Mouse (Mus musculus) G1E (cell line): ENCODE results near the gene Jpt1. TPM values are rescaled to one million over a fixed set of nuclear protein-coding genes. Genes with fewer than 3 reads are reported as not detected.

Experiments
- ATAC-seq: 2 replicates; pipeline ENCODE4 v1.8.0; 2016; ENCODE audit warnings: mild to moderate bottlenecking; ENCODE audit not compliant: insufficient number of reproducible peaks, poor library complexity, low FRiP score, severe bottlenecking; ENCODE audit errors: extremely low read depth
- DNase-seq: peaks from one replicate; pipeline ENCODE4 v3.0.0; 2012; ENCODE audit warnings: low spot score
- H3K27me3 ChIP-seq: 2 replicates; pipeline ENCODE4 v1.6.1; 2012; ENCODE audit warnings: mild to moderate bottlenecking, low read length, inconsistent platforms; ENCODE audit not compliant: insufficient read depth
- H3K36me3 ChIP-seq: replicated peaks from 2 replicates; pipeline ENCODE3; 2012; ENCODE audit warnings: mild to moderate bottlenecking, inconsistent platforms
- H3K4me1 ChIP-seq: 2 replicates; pipeline ENCODE4 v1.6.1; 2012; ENCODE audit warnings: low read depth, low read length, inconsistent platforms, mixed read lengths; ENCODE audit not compliant: insufficient read depth
- H3K4me3 ChIP-seq: 2 replicates; pipeline ENCODE4 v1.5.1; 2012; ENCODE audit warnings: low read depth, mild to moderate bottlenecking, inconsistent platforms, low read length, moderate library complexity, mixed read lengths
- H3K9me3 ChIP-seq: replicated peaks from 2 replicates; pipeline ENCODE4 v1.6.1; 2012; ENCODE audit warnings: inconsistent platforms
- CTCF ChIP-seq: IDR thresholded peaks from 2 replicates; pipeline ENCODE4 v1.5.1; 2012; ENCODE audit warnings: low read depth, low read length, inconsistent platforms, mixed read lengths
- GATA1 ChIP-seq: IDR thresholded peaks from 2 replicates; pipeline ENCODE4 v1.6.1; 2012; ENCODE audit warnings: borderline replicate concordance, low read length, inconsistent platforms, mixed read lengths
- GATA2 ChIP-seq: IDR thresholded peaks from 2 replicates; pipeline ENCODE4 v1.6.1; 2012; ENCODE audit warnings: low read depth, low read length, inconsistent platforms, borderline replicate concordance
- POLR2AphosphoS5 ChIP-seq: IDR thresholded peaks from 2 replicates; pipeline ENCODE4 v1.6.1; 2012; ENCODE audit warnings: low read depth, low read length, inconsistent platforms; ENCODE audit not compliant: insufficient replicate concordance
- TAL1 ChIP-seq: conservative IDR thresholded peaks from 2 replicates; pipeline ENCODE4 v1.6.1; 2012; ENCODE audit warnings: low read depth, low read length, inconsistent platforms, mixed read lengths
- polyA plus RNA-seq: library from polyadenylated mRNA; stranded (reverse); fragments of >175 nt; gene quantifications from 2 replicates; pipeline ENCODE4 v1.2.3, GENCODE M21; 2012
- total RNA-seq, 2 experiments: library from RNA; stranded (forward) in 1 of 2; stranded (reverse) in 1 of 2; fragments of 200-1000 nt in 1 of 2; fragments of >200 nt in 1 of 2; fragmentation: Nextera tagmentation in 1 of 2; gene quantifications; 2 replicates each; pipeline ENCODE4 v1.2.3; 2014 to 2017

Gene Jpt1
- total and polyA plus RNA-seq, 3 experiments = 186 to 222 (median 218) TPM

GRCm38 (mm10) chr11:115472183-115472582 is 42.0 kb downstream of the Jpt1 start:
- DNase-seq = no peak
- Histone ChIP-seq H3K27me3 (peaks cover 24% of the 10 kb centered on the region), H3K4me3 (no peak overlapping the region), H3K9me3 (no peaks in the 10 kb centered on the region), H3K36me3 (peaks cover 4% of the 10 kb centered on the region), H3K4me1 (peaks cover 53% of the 10 kb centered on the region)
- no peak for TF ChIP-seq POLR2AphosphoS5
- TF ChIP-seq GATA1 = no peak
- no peak for ATAC-seq

GRCm38 (mm10) chr11:115467217-115467618 is 47.0 kb downstream of the Jpt1 start:
- peaks cover 9% of the 10 kb centered on the region for H3K4me1 ChIP-seq
- H3K27me3 ChIP-seq = peaks cover 52% of the 10 kb centered on the region
- no peak overlapping the region for H3K4me3 ChIP-seq
- no peaks in the 10 kb centered on the region for H3K9me3 ChIP-seq
- TF ChIP-seq TAL1 (no peak), GATA1 (no peak), GATA2 (no peak), CTCF (no peak), POLR2AphosphoS5 (no peak)
- no peaks in the 10 kb centered on the region for H3K36me3 ChIP-seq
- no peak for ATAC-seq
- no peak for DNase-seq

GRCm38 (mm10) chr11:115464851-115465250 is 49.3 kb downstream of the Jpt1 start:
- no peaks in the 10 kb centered on the region for H3K36me3 ChIP-seq
- no peaks in the 10 kb centered on the region for H3K9me3 ChIP-seq
- ATAC-seq = no peak
- peaks cover 4% of the 10 kb centered on the region; the same call in 1 of the 2 replicates for H3K4me1 ChIP-seq
- DNase-seq = no peak
- no peak for TF ChIP-seq CTCF
- TF ChIP-seq GATA2 = no peak
- TF ChIP-seq GATA1 = no peak
- TF ChIP-seq POLR2AphosphoS5 = no peak
- no peak for TF ChIP-seq TAL1
- H3K27me3 ChIP-seq = peaks cover 60% of the 10 kb centered on the region
- H3K4me3 ChIP-seq = no peak overlapping the region

GRCm38 (mm10) chr11:115463397-115463796 is 50.8 kb downstream of the Jpt1 start:
- H3K36me3 ChIP-seq = no peaks in the 10 kb centered on the region
- peaks cover 4% of the 10 kb centered on the region; the same call in 1 of the 2 replicates for H3K4me1 ChIP-seq
- DNase-seq (no peak), ATAC-seq (no peak)
- H3K4me3 ChIP-seq = no peak overlapping the region
- H3K9me3 ChIP-seq = no peaks in the 10 kb centered on the region
- TF ChIP-seq POLR2AphosphoS5 = no peak
- no peak for TF ChIP-seq CTCF
- H3K27me3 ChIP-seq = peaks cover 55% of the 10 kb centered on the region

GRCm38 (mm10) chr11:115462243-115462891 is 51.8 kb downstream of the Jpt1 start, which contains the start of gene Slc16a5:
Gene Slc16a5 (plus strand): TSS chr11:115462474.
- no peak for DNase-seq
- H3K4me3 ChIP-seq = no peak within 1 kb of the TSS
- peaks cover 51% of the 10 kb centered on the region for H3K27me3 ChIP-seq
- TF ChIP-seq CTCF (no peak), TAL1 (no peak), GATA1 (no peak), GATA2 (no peak), POLR2AphosphoS5 (no peak)
- H3K9me3 ChIP-seq = no peaks in the 10 kb centered on the region
- H3K4me1 ChIP-seq = peaks cover 2% of the 10 kb centered on the region; the same call in 1 of the 2 replicates
- no peak for ATAC-seq
- no peaks in the 10 kb centered on the region for H3K36me3 ChIP-seq

- H3K27me3 ChIP-seq = peaks cover 47% of the 10 kb centered on the region
- no peaks in the 10 kb centered on the region for H3K36me3 ChIP-seq
- DNase-seq (no peak), ATAC-seq (no peak)
- no peaks in the 10 kb centered on the region for H3K9me3 ChIP-seq
- no peak for TF ChIP-seq GATA1
- no peak for TF ChIP-seq TAL1
- no peak for TF ChIP-seq CTCF
- no peak for TF ChIP-seq POLR2AphosphoS5
- TF ChIP-seq GATA2 = no peak
- H3K4me3 ChIP-seq = no peak overlapping the region
- H3K4me1 ChIP-seq = no peaks in the 10 kb centered on the region
These were observed 52.3 kb downstream of the Jpt1 start for GRCm38 (mm10) chr11:115461846-115462242.

GRCm38 (mm10) chr11:115460976-115461375 is 53.2 kb downstream of the Jpt1 start:
- Histone ChIP-seq H3K4me1 (no peaks in the 10 kb centered on the region), H3K4me3 (no peak overlapping the region), H3K9me3 (no peaks in the 10 kb centered on the region), H3K36me3 (no peaks in the 10 kb centered on the region), H3K27me3 (peaks cover 40% of the 10 kb centered on the region)
- ATAC-seq (no peak), DNase-seq (no peak)
- TF ChIP-seq GATA1 = no peak
- no peak for TF ChIP-seq CTCF
- TF ChIP-seq TAL1 = no peak
- no peak for TF ChIP-seq POLR2AphosphoS5
- TF ChIP-seq GATA2 = no peak
